Mouse (Mus musculus) adrenal gland, adult 18-20 months (tissue): ENCODE measurements around the gene Bckdhb. TPM values are rescaled to one million over a fixed set of nuclear protein-coding genes. Genes with fewer than 3 reads are reported as not detected.
"Not testable (repeated sequence)": the region's sequence is repeated elsewhere in the genome, so short reads cannot be mapped to it uniquely, and the experiment has no call there.

ENCODE experiments used
- DNase-seq, 2 experiments: peaks; one replicate each; pipeline ENCODE4 v3.0.0; 2021 to 2022; ENCODE audit warnings: low spot score in 2 of 2
- total RNA-seq, 2 experiments: library from RNA; stranded (reverse); gene quantifications; 1 replicate in 1 of 2; 2 replicates in 1 of 2; pipeline ENCODE4 v1.2.3; 2021

The Bckdhb gene
- total RNA-seq, 2 experiments from 2014 or later = 75.3 to 113 TPM

GRCm38 (mm10) chr9:84041631-84042277 lies 116.8 kb downstream of the Bckdhb start:
- DNase-seq = no peak

DNA sequence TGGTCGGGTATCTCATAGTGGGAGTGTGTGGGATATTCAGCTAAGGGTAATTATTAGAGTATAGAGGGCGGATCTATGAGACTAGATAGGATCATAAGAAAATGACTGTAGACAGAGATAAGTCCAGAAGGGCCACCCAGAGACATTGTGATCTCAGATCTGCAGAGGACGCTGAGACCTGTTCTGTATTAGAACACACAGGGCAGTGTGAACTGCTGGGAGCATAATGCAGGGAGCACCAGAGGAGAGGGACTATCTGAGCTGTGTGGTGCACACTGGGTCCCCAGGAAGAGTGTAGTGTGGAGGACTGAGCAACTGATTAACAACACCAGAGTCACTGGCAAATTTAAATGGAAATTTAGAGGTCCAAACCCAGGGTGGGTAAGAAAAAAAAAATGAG lies 117.6 kb downstream of the Bckdhb start:
- DNase-seq = no peak

- DNase-seq = no peak
These were observed 119.2 kb downstream of the Bckdhb start for GRCm38 (mm10) chr9:84044136-84044535.

- DNase-seq = no peak
These were observed 120.7 kb downstream of the Bckdhb start for GRCm38 (mm10) chr9:84045632-84046031.

DNA sequence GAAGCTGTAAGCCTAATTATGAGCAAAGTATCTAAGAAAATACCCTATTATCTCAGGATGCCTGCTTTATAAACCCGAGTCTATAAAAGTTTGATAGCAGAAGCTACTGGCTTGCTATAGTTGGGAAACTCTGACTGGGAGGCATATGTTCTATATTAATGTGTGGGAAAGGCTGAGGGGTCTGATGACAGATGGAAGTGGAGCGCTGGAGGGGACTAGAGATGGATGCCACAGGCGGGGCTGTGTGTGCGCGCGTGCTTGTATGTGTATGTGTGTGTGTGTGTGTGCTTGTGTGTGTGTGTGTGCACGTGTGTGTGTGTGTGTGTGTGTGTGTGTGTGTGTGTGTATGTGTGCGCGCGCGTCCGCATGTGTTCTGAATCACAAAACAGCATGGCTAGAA lies 121.4 kb downstream of the Bckdhb start:
- no peak for DNase-seq

- no peak for DNase-seq
These were observed 122.0 kb downstream of the Bckdhb start for GRCm38 (mm10) chr9:84046961-84047360.

- DNase-seq = no peak
These were observed 122.5 kb downstream of the Bckdhb start for GRCm38 (mm10) chr9:84047436-84047835.

- no peak for DNase-seq
These were observed 124.2 kb downstream of the Bckdhb start for GRCm38 (mm10) chr9:84049142-84049541.

DNA sequence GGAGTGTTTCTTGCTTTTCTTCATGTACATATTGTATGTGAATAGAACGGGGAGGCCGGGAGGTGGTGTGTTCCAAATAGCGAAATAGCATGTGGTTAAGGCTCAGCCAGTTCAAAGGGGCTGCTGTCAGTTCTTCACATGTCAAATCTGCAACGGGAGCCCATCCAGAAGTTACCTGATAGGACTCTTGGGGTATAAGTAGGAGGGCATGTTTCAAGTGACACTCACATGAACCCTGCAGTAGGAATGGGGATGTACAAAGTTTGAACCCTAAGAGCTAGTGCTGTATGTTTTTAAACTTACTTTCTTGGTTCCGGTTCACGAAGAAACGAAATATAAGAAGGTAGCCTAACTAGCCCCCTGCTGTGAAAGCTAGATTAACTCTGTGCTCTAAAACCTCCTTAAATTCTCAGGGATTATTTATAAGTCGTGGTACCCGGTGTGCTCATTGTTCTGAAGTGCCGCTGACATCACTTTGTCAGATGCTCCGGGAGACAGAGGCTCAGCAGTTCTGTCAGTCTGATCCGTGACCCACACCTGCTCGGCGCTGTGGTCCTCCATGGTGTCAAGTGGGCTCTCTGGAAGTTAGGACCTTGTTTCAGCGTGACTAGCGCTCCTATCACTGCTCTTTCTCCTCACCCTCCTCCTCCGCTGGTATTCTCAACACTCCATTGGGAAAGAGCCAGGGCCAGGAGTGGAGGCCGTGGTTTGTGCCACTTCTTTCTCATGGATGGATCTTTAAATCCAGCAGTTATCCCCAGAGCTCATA lies 126.1 kb downstream of the Bckdhb start:
- DNase-seq = no peak

- DNase-seq = no peak
These were observed 130.3 kb downstream of the Bckdhb start for GRCm38 (mm10) chr9:84055125-84055807.

DNA sequence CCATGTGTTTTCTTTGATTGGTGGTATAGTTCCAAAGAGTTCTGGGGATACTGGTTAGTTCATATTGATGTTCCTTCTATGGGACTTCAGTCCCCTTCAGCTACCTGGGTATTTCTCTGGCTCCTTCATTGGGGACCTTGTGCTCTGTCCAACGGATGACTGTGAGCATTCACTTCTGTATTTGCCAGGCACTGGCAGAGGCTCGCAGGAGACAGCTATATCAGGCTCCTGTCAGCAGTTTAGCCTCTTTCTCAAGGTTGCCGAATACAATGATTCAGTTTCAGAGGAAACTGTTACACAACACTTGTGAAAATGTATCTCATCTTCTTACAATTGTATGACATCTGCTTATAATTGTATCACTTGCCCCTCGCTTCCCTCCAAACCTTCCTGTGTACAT lies 135.8 kb downstream of the Bckdhb start:
- not testable (repeated sequence) for DNase-seq

DNA sequence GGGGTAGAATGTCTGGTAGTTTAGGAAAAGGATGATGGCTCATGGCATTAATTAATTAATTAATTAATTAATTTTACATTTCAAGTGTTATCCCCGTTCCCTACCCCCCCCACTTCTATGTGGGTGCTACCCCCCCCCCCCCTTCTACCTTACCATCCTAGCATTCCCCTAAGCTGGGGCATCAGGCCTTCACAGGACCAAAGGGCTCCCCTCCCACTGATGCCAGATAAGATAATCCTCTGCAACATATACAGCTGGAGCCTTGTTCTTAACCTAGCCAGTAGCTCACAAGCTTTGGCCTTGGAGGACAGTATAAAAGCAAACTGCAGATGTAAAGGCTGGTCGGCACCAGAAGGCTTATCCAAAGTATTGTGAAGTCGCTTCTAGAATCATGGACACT lies 138.7 kb downstream of the Bckdhb start:
- DNase-seq = no peak

GRCm38 (mm10) chr9:84064113-84064512 lies 139.2 kb downstream of the Bckdhb start:
- no peak for DNase-seq

- no peak for DNase-seq
These were observed 145.3 kb downstream of the Bckdhb start for GRCm38 (mm10) chr9:84070247-84070646.

DNA sequence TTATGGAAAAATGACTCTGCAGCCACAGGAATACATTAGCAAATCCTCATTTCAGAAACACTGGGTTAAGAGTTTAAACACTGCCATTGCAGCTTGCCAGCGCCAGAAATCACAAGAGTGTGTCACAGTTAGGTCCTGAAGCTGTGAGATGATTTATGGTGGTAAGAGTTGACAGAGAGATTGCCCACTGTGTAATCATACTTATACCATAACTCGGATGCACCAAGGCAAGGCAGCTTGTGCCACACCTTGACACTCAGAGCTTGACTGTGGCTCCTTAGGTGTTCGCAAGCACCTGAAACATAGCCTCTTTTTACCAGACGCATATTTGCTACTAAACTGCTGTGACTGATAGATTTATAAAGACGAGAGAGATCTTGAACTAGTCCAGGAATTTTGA lies 145.8 kb downstream of the Bckdhb start:
- no peak for DNase-seq

DNA sequence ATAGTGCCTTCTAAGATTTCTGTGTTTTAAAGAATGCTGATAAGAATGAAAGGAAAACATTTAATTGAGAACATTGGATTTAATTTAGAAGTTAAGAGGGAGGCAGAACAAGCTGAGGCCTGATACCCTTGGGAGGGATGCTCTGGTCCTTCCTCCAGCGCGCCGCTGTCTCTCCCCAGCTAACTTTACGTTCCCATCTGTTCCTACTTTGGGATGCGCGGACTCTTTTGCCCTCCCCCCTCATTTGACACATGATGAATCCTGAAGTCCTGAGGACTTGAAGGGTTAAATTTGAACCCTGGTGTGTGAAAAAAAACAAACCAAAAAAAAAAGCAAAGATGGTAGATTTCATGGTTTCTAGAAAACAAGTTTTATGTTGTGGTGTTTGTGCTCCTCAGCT lies 147.6 kb downstream of the Bckdhb start:
- DNase-seq = no peak

GRCm38 (mm10) chr9:84073237-84073636 lies 148.3 kb downstream of the Bckdhb start:
- DNase-seq = no peak

DNA sequence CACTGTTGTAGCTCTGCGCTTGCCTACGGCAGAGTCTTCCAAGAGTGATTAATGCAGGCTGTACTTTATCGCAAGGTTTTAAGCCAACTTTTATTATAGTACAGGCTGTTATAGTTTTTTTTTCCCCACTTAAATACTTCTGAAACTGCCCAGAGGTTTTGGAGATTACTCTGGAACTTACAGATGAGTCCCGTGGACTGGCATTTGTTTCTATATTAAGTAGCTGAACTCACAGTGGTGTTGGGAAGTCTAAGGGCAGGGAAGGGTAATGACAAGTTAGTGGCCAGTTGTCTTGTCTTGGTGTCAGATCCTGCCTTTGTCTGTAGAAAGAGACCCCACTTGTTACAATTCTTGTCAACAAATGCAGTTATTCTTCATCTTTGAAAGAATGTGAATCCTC lies 158.6 kb downstream of the Bckdhb start:
- no peak for DNase-seq

GRCm38 (mm10) chr9:84084686-84085085 lies 159.7 kb downstream of the Bckdhb start:
- DNase-seq = no peak

GRCm38 (mm10) chr9:84090316-84091063 lies 165.5 kb downstream of the Bckdhb start:
- DNase-seq = no peak

DNA sequence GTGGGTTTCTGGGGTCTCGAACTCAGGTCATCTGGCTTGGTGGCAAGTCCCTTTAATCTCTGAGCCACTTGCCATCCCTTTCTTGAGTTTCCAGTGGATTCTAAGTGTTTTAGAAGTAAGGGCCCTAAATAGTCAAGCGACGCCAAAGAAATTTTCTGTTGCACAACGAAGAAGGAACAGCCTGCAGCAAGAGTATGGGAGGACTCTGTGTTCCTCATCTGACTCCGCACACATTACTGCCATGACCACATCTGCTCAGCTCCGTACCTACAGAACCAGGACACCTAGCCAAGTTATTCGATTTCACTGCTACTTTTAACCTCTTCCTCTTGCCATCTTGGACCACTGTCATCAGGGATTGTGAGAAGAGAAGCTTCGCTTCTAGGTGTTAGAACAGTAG lies 168.0 kb downstream of the Bckdhb start:
- no peak for DNase-seq
